Mouse (Mus musculus): ENCODE data around the gene Mybl2.

Mybl2 gene

GRCm38 (mm10) chr2:163071590-163071989, 17.1 kb downstream of the Mybl2 start:
- DNase-seq (ENCODE audit: low read depth, low spot score) = no peak

GRCm38 (mm10) chr2:163073023-163073757, 18.7 kb downstream of the Mybl2 start:
- no peak for DNase-seq (ENCODE audit: low read depth, low spot score)

GRCm38 (mm10) chr2:163074006-163074405, 19.5 kb downstream of the Mybl2 start:
- no peak for DNase-seq (ENCODE audit: low read depth, low spot score)

- no peak for DNase-seq (ENCODE audit: low read depth, low spot score)
Measured at GRCm38 (mm10) chr2:163074808-163075207, 20.3 kb downstream of the Mybl2 start.

- no peak for DNase-seq (ENCODE audit: low read depth, low spot score)
Measured at GRCm38 (mm10) chr2:163075234-163075633, 20.7 kb downstream of the Mybl2 start.

GRCm38 (mm10) chr2:163079041-163079440, 24.6 kb downstream of the Mybl2 start:
- DNase-seq (ENCODE audit: low read depth, low spot score) = no peak

GRCm38 (mm10) chr2:163082591-163082990, 28.1 kb downstream of the Mybl2 start:
- DNase-seq (ENCODE audit: low read depth, low spot score) = no peak

- DNase-seq (ENCODE audit: low read depth, low spot score) = no peak
Measured at GRCm38 (mm10) chr2:163084519-163084918, 30.0 kb downstream of the Mybl2 start.

GRCm38 (mm10) chr2:163085047-163085446, 30.6 kb downstream of the Mybl2 start:
- DNase-seq (ENCODE audit: low read depth, low spot score) = no peak

- DNase-seq (ENCODE audit: low read depth, low spot score) = no peak
Measured at GRCm38 (mm10) chr2:163086561-163086960, 32.1 kb downstream of the Mybl2 start.

GRCm38 (mm10) chr2:163087728-163088127, 33.2 kb downstream of the Mybl2 start, which contains the start of gene Gtsf1l:
TSS of gene Gtsf1l (minus strand) at chr2:163087855.
- DNase-seq (ENCODE audit: low read depth, low spot score) = no peak

- no peak for DNase-seq (ENCODE audit: low read depth, low spot score)
Measured at GRCm38 (mm10) chr2:163089475-163090123, 35.1 kb downstream of the Mybl2 start.

- no peak for DNase-seq (ENCODE audit: low read depth, low spot score)
Measured at GRCm38 (mm10) chr2:163094909-163095308, 40.4 kb downstream of the Mybl2 start.

- no peak for DNase-seq (ENCODE audit: low read depth, low spot score)
Measured at GRCm38 (mm10) chr2:163095784-163096183, 41.3 kb downstream of the Mybl2 start.

GRCm38 (mm10) chr2:163099919-163100318, 45.4 kb downstream of the Mybl2 start:
- no peak for DNase-seq (ENCODE audit: low read depth, low spot score)

- DNase-seq (ENCODE audit: low read depth, low spot score) = no peak
Measured at GRCm38 (mm10) chr2:163100551-163100950, 46.1 kb downstream of the Mybl2 start.

- DNase-seq (ENCODE audit: low read depth, low spot score) = peak; percentile 81
Measured at GRCm38 (mm10) chr2:163101646-163102203, 47.2 kb downstream of the Mybl2 start.

- DNase-seq (ENCODE audit: low read depth, low spot score) = no peak
Measured at GRCm38 (mm10) chr2:163102216-163102615, 47.7 kb downstream of the Mybl2 start.

GRCm38 (mm10) chr2:163102900-163103653, 48.6 kb downstream of the Mybl2 start:
- DNase-seq (ENCODE audit: low read depth, low spot score) = no peak

GRCm38 (mm10) chr2:163104086-163104770, 49.7 kb downstream of the Mybl2 start:
- no peak for DNase-seq (ENCODE audit: low read depth, low spot score)

GRCm38 (mm10) chr2:163108385-163108784, 53.9 kb downstream of the Mybl2 start:
- DNase-seq (ENCODE audit: low read depth, low spot score) = peak; percentile 47

All from mesoderm, embryonic 11.5 days (tissue).